Mouse (Mus musculus) embryonic facial prominence, embryonic 15.5 days (tissue): ENCODE data around the gene Vapb. TPM values are rescaled to one million over a fixed set of nuclear protein-coding genes. Genes with fewer than 3 reads are reported as not detected.

ENCODE experiments used
- ATAC-seq: fragments of 200-750 bp; cut with Nextera tagmentation; 2 replicates; pipeline ENCODE4 v1.8.0; 2017; ENCODE audit warnings: low read depth, moderate TSS enrichment; ENCODE audit not compliant: insufficient number of reproducible peaks, low FRiP score, low TSS enrichment
- H3K27ac ChIP-seq: fragments of 300-500 bp; sonication (generic); replicated peaks from 2 replicates; pipeline ENCODE4 v1.5.1; 2015; ENCODE audit warnings: mild to moderate bottlenecking, inconsistent platforms
- H3K27me3 ChIP-seq: fragments of 300-500 bp; sonication (generic); 2 replicates; pipeline ENCODE4 v1.6.1; 2015; ENCODE audit warnings: inconsistent platforms
- H3K36me3 ChIP-seq: fragments of 300-500 bp; sonication (generic); 2 replicates; pipeline ENCODE4 v1.6.1; 2015; ENCODE audit warnings: mild to moderate bottlenecking, inconsistent platforms
- H3K4me1 ChIP-seq: fragments of 300-500 bp; sonication (generic); 2 replicates; pipeline ENCODE4 v1.6.1; 2015; ENCODE audit warnings: inconsistent platforms
- H3K4me2 ChIP-seq: fragments of 300-500 bp; sonication (generic); replicated peaks from 2 replicates; pipeline ENCODE4 v1.6.1; 2015; ENCODE audit warnings: mild to moderate bottlenecking, inconsistent platforms
- H3K4me3 ChIP-seq: fragments of 300-500 bp; sonication (generic); replicated peaks from 2 replicates; pipeline ENCODE4 v1.5.1; 2015; ENCODE audit warnings: mild to moderate bottlenecking, inconsistent platforms
- H3K9ac ChIP-seq: fragments of 300-500 bp; sonication (generic); 2 replicates; pipeline ENCODE4 v1.6.1; 2015; ENCODE audit warnings: inconsistent platforms
- H3K9me3 ChIP-seq: fragments of 300-500 bp; sonication (generic); replicated peaks from 2 replicates; pipeline ENCODE4 v1.6.1; 2016; ENCODE audit warnings: inconsistent platforms
- WGBS: fragments of 180-500 bp; shearing (Covaris S2); methylation state at CpG from one replicate; pipeline ENCODE4 v1.1.7; 2015; 5-methylcytosine and 5-hydroxymethylcytosine counted together
- microRNA-seq: library from miRNA; unstranded; fragments of <30 nt; microRNA quantifications from one replicate; pipeline ENCODE4, GENCODE M21; 2016; ENCODE audit warnings: borderline number of aligned reads
- polyA plus RNA-seq: library from polyadenylated mRNA; unstranded; fragments of >200 nt; fragmentation: Nextera tagmentation; extraction: Ambion mirVana; gene quantifications from 2 replicates; pipeline ENCODE4 v1.2.1, GENCODE M21; 2015

Vapb gene
- polyA plus RNA-seq, 1 experiment from 2014 or later: 16.5 TPM

- Histone ChIP-seq H3K27ac (peak overlapping the region; percentile 69; the same call in 1 of the 2 replicates), H3K27me3 (no peaks in the 10 kb centered on the region), H3K9me3 (no peaks in the 10 kb centered on the region), H3K9ac (no peak overlapping the region), H3K4me3 (no peak overlapping the region), H3K4me1 (no peaks in the 10 kb centered on the region; the same call in 1 of the 2 replicates), H3K36me3 (no peaks in the 10 kb centered on the region), H3K4me2 (no peak overlapping the region)
- WGBS: 64% methylated on average over 15 of the region's 15 CpGs
- ATAC-seq: peak; percentile 78
Measured at GRCm38 (mm10) chr2:173810036-173810850, 72.9 kb downstream of the Vapb start.

GRCm38 (mm10) chr2:173810851-173811130 lies 73.5 kb downstream of the Vapb start:
- H3K4me2 ChIP-seq: no peak overlapping the region
- peak overlapping the region; percentile 69; the same call in 1 of the 2 replicates for H3K27ac ChIP-seq
- no peaks in the 10 kb centered on the region for H3K27me3 ChIP-seq
- no peaks in the 10 kb centered on the region; the same call in 1 of the 2 replicates for H3K4me1 ChIP-seq
- no peaks in the 10 kb centered on the region for H3K36me3 ChIP-seq
- H3K9me3 ChIP-seq: no peaks in the 10 kb centered on the region
- ATAC-seq: peak; percentile 49; the same call in 1 of the 2 replicates
- 82% methylated on average over 5 of the region's 5 CpGs for WGBS
- no peak overlapping the region for H3K9ac ChIP-seq
- H3K4me3 ChIP-seq: no peak overlapping the region

- no peaks in the 10 kb centered on the region for H3K27me3 ChIP-seq
- H3K27ac ChIP-seq: no peak overlapping the region
- no peaks in the 10 kb centered on the region; the same call in 1 of the 2 replicates for H3K4me1 ChIP-seq
- no peaks in the 10 kb centered on the region for H3K36me3 ChIP-seq
- no peak overlapping the region for H3K9ac ChIP-seq
- ATAC-seq: no peak
- H3K9me3 ChIP-seq: peaks cover under 1% of the 10 kb centered on the region; the same call in 1 of the 2 replicates
- H3K4me2 ChIP-seq: no peak overlapping the region
- WGBS: 71% methylated on average over 8 of the region's 8 CpGs
- H3K4me3 ChIP-seq: no peak overlapping the region
Measured at GRCm38 (mm10) chr2:173811850-173812249, 74.5 kb downstream of the Vapb start.

DNA sequence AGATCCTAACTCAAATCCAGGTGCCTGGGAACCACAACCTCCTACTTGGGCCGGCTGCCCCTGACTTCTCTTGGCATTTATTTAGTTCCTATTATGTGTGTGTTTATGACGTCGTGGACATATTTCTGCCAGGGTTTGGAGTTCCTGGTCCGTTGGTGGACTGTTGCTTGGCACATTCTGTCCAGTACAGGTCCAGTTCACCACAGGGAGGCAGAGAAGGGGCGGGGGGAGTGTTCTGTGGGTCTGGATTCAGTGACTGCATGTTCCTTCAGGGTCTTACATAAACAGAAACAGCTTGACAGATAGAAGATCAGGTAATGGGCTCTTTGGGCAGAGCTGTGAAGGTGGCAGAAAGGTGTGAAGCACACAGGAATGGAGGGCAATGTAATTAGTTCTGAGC lies 75.8 kb downstream of the Vapb start:
- Histone ChIP-seq H3K27ac (no peak overlapping the region), H3K27me3 (no peaks in the 10 kb centered on the region), H3K36me3 (no peaks in the 10 kb centered on the region), H3K9ac (no peak overlapping the region), H3K9me3 (peaks cover 6% of the 10 kb centered on the region; the same call in 1 of the 2 replicates), H3K4me3 (no peak overlapping the region), H3K4me2 (no peak overlapping the region), H3K4me1 (no peaks in the 10 kb centered on the region; the same call in 1 of the 2 replicates)
- no peak for ATAC-seq
- 79% methylated on average over 5 of the region's 5 CpGs for WGBS

DNA sequence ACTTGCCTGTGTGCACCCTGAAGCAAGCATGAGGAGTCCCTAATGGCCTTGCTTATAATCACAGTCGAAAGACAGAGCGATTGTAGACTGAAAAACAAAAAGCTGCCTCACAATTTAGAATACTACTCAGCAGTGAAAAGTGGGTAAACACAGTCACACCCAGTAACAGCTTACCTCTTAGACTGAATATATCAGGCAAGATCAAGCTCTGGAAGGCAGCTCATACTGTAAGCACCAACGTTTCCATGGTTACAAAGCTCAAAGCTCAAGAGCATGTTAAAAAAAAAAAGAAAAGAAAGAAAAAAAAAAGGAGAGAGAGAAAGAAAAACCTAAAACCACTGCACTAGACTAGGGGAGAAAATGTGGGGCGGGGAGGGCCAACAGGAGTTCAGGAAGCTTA lies 89.0 kb downstream of the Vapb start:
- no peak overlapping the region for H3K4me3 ChIP-seq
- H3K27ac ChIP-seq: no peak overlapping the region
- H3K36me3 ChIP-seq: no peaks in the 10 kb centered on the region
- H3K4me2 ChIP-seq: no peak overlapping the region
- WGBS: 87% methylated on average over 4 of the region's 4 CpGs
- no peaks in the 10 kb centered on the region for H3K4me1 ChIP-seq
- H3K9ac ChIP-seq: no peak overlapping the region
- ATAC-seq: no peak
- no peaks in the 10 kb centered on the region for H3K27me3 ChIP-seq
- H3K9me3 ChIP-seq: no peaks in the 10 kb centered on the region

DNA sequence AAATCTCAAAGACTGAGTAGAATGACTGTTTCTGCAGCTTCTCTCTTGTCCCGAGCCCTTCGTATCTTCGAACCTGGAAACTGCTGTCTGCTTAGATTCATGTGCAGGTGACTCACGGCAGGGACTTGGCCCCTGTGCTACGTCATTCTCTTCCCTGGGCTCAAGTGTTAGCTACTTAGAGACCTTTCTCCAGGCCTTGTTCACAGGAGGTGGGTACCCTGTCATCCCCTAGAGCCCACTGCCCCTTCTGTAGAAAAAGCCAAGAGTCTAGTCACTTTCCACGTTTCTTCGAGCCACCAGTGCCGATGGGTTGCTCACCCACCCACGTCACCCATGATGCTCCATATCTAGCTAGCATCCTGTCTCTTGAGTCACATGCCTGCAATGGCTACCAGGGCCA lies 89.9 kb downstream of the Vapb start:
- H3K27me3 ChIP-seq: no peaks in the 10 kb centered on the region
- H3K4me2 ChIP-seq: no peak overlapping the region
- WGBS: 90% methylated on average over 9 of the region's 9 CpGs
- no peaks in the 10 kb centered on the region for H3K36me3 ChIP-seq
- no peak for ATAC-seq
- H3K27ac ChIP-seq: no peak overlapping the region
- H3K4me1 ChIP-seq: no peaks in the 10 kb centered on the region
- H3K9ac ChIP-seq: no peak overlapping the region
- H3K9me3 ChIP-seq: no peaks in the 10 kb centered on the region
- no peak overlapping the region for H3K4me3 ChIP-seq

DNA sequence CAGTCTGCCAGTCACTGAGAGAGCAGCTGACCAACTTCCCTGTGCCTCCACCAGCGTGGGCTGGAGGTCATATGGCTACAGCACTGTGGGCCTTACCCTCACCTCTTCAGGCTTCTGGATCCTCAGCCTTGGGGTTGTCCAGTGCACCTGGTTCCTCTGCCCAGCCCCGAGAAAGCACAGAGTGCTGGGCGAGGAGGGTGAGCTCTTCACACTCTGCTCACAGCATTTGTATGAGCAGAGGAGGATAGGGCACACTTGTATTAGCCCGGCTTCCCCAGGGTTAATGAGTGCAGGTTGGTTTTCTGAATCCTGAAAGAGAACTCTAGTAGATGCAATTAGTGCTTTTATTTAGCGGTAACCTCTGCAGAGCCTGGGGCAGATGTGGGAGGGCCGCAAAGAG lies 90.8 kb downstream of the Vapb start:
- Histone ChIP-seq H3K4me3 (no peak overlapping the region), H3K36me3 (no peaks in the 10 kb centered on the region), H3K27ac (no peak overlapping the region), H3K9me3 (no peaks in the 10 kb centered on the region), H3K4me2 (no peak overlapping the region), H3K27me3 (no peaks in the 10 kb centered on the region), H3K9ac (no peak overlapping the region), H3K4me1 (peaks cover 1% of the 10 kb centered on the region; the same call in 1 of the 2 replicates)
- WGBS: 71% methylated on average over 6 of the region's 6 CpGs
- ATAC-seq: 0 out of 2 replicates have a peak, but pooled peaks have one; percentile 15

- H3K27ac ChIP-seq: peak overlapping the region; percentile 90
- no peaks in the 10 kb centered on the region for H3K27me3 ChIP-seq
- ATAC-seq: peak; percentile 86
- peaks cover 13% of the 10 kb centered on the region for H3K4me1 ChIP-seq
- no peak overlapping the region for H3K4me2 ChIP-seq
- 39% methylated on average over 7 of the region's 7 CpGs for WGBS
- no peaks in the 10 kb centered on the region for H3K9me3 ChIP-seq
- no peak overlapping the region for H3K4me3 ChIP-seq
- H3K9ac ChIP-seq: no peak overlapping the region
- H3K36me3 ChIP-seq: no peaks in the 10 kb centered on the region
Measured at GRCm38 (mm10) chr2:173832828-173833492, 95.6 kb downstream of the Vapb start.

Small RNA genes within 50 kb of the gene (microRNA-seq; reads per million reads assigned to microRNA genes)
- gene Mir6340: not detected

Other genes with a start within 250 kb of the Vapb start
- not detected in 2 replicates for gene 1700021F07Rik, start 214.9 kb upstream of the Vapb start, polyA plus RNA-seq
- not detected in 2 replicates for gene Ankrd60, start 159.1 kb upstream of the Vapb start, polyA plus RNA-seq
- 40.9 and 41.4 TPM in 2 replicates for gene Rab22a, start 77.8 kb upstream of the Vapb start, polyA plus RNA-seq
- gene 1700010B08Rik, start 18.1 kb upstream of the Vapb start, polyA plus RNA-seq: not detected in 2 replicates